Mouse (Mus musculus) small intestine, adult 2 months (tissue): ENCODE data around the gene Mboat2.

Experiments used
- CTCF ChIP-seq: fragments of 200-500 bp; IDR thresholded peaks from 2 replicates; pipeline ENCODE4 v1.5.1; 2012; ENCODE audit warnings: low read depth, mild to moderate bottlenecking, control low read depth, inconsistent platforms, low read length, moderate library complexity, mixed read lengths; ENCODE audit not compliant: insufficient replicate concordance, insufficient read length; ENCODE audit errors: extremely low read depth
- POLR2A ChIP-seq: fragments of 200-500 bp; IDR thresholded peaks from 2 replicates; pipeline ENCODE4 v1.6.1; 2012; ENCODE audit warnings: low read depth, mild to moderate bottlenecking, control low read depth, inconsistent platforms, low read length, moderate library complexity

DNA sequence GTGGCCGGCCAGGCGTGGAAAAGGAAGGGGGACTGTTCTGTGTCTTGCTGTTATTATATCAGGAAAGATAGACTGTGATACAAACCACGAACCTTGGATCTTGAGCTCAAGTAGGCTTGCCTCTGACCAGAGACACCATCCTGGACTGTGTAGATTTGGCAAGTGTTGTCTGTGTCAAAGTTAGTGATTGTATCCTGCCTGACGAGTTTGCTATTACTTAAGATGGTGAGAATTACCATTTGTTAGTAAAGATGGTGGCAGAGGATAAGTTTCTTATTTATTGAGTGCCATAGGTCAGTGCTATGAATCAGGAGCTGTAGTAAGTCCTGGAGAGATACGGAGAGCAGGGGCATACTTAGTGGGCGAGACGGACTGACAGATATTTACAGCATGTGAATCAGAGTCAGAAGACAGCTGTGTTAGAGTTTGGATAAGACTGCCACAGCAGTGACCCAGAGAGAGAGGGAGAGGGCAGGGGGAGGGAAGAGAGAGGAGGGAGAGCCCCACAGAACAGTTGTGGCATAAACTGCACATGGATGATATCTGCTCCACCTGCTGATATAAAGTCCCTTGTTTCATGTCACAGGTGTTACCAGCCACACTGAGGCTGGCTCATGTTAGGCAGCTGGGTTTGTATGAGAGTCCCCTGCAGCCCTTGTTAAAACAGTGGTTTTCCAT, 12.9 kb downstream of the Mboat2 start:
- TF ChIP-seq POLR2A = no peak
- no peak for TF ChIP-seq CTCF
